Mouse (Mus musculus) heart, adult 9 months (tissue): ENCODE results near the gene Ppm1l.

Experiments
- DNase-seq, 2 experiments: peaks; one replicate each; pipeline ENCODE4 v3.0.0; 2022; ENCODE audit warnings: low spot score in 2 of 2

Gene Ppm1l

DNA sequence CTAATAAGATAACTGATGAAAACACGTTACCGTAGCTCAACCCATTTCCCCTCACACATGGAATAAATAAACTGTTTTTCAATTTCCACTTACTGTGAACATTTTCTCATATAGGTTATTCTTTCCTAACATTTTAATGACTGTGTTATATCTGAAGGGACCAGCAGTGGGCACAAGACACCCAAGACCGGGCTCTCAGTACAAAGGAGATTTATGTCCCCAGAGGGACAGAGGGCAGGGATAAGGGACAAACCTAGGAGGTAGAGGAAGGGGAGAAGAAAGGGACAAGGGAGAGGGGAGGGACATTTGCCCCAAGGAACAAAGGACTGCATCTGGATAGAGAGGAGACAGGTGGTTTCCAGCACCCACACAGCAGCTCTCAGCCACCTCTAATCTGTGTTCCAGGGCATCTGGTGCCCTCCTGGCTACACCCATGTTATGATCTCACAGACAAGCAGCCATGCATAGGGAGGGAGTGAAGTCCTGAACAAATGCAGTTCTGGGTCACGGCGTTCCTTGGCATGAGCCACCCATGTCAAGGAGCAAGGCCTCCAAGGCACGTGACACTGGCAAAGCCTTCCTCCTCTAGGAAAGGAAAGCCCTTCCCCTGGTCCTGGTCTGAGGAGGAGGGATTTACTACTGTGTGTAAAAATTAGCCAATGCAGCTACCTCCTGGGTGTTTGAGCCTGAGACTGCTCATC, 174.5 kb downstream of the Ppm1l start:
- no peak for DNase-seq

GRCm38 (mm10) chr3:69494233-69495010, 177.8 kb downstream of the Ppm1l start:
- no peak for DNase-seq

GRCm38 (mm10) chr3:69497178-69497577, 180.5 kb downstream of the Ppm1l start:
- no peak for DNase-seq

- DNase-seq, result no peak
Measured at GRCm38 (mm10) chr3:69502009-69502408, 185.3 kb downstream of the Ppm1l start.

DNA sequence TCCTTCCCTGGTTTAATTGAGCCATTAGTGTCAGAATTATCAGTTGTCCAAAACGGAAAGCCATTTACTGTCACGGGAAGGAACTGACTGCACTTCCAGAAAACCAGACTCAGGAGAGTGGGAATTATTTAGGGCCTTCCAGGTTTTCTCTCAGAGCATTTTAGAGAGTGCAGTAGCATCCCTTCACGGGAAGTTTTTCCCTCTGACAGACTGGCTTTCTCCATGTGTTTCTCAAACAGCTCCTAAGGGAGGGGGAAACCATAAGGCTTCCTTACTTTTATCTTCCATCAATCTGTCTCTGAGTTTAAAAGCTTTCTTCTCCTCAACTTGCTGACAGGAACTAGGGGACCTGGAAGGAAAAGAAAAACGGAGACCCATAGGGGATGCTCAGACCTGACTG, 185.9 kb downstream of the Ppm1l start:
- no peak for DNase-seq

DNA sequence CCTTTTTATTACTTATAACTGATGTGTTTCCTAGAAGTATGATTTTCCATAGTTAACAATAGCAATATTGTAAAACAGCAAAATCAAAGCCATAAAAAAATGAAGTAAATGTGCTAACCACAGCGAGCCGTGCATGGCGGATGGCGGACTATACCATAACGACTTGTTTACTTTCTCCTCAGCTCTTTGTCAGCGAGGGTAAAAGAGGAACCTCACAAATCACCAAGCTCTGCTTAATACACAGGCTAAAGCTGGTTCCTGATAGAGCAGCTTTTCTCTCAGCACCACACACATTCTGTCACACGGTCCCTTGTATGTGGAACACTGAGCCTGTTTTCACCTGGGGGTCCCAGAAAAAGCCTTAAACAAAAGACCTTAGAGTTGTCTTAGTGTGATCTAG, 188.4 kb downstream of the Ppm1l start:
- no peak for DNase-seq

DNA sequence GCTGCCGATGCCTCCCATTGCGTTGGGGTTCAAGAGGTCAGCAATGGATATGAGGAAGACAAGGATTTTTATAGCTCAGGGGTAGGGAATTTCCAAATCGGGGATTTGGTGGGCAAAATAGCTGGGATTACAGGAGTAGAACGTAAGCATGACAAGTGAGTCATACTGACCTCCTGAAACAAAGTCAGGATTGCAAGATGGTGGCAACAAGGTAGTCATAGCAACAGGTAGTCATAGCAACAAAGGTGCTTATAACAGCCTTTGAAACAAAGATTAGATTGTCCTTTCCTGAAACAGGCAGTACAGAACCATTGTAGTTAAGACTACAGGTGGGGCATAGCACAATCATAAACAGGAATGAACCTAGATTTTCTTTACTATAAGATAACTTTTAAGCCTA, 189.7 kb downstream of the Ppm1l start:
- no peak for DNase-seq

DNA sequence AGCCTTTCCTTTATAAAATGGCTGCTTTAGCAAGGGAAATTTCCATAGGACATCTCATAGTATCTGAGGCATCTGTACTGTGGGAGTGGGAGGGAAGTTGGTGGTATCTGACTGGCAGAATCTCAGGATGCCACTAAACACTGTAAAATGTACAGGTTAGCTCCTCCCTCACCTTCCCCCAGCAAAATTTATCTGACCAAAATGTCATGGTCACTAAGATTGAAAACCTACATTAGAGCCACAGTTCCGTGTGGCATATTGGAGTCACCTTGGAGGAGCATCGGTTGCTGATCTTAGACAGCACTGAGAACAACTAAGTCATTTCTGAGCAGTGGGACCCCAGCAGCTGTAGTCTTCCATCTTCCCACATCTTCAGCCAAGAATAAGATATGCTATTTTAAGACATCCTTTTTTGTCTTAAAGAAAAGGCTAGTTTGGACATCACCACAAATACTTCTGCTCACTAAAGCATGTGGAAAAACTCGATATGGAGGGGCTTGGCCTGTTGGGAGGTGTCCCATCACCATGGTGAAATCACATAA, 192.8 kb downstream of the Ppm1l start:
- DNase-seq, result no peak

DNA sequence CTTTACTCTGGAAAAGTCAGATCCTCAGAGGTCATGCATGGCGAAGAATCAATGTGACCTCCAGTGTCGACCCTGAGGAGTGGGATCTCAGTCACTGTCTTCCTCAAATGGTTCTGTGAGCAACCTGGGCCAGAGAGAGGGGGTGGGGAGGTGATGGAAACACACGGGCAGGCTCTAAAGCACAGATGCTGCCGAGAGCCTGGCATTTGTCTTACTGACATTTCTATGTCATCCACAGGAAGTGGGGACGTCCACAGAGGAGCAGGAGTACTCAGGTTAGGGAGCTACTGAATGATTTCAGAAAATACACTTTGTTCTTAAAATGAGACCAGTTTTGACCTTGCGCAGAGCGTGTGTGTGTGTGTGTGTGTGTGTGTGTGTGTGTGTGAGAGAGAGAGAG, 195.2 kb downstream of the Ppm1l start:
- no peak for DNase-seq

GRCm38 (mm10) chr3:69512402-69512801, 195.7 kb downstream of the Ppm1l start:
- DNase-seq, result no peak

DNA sequence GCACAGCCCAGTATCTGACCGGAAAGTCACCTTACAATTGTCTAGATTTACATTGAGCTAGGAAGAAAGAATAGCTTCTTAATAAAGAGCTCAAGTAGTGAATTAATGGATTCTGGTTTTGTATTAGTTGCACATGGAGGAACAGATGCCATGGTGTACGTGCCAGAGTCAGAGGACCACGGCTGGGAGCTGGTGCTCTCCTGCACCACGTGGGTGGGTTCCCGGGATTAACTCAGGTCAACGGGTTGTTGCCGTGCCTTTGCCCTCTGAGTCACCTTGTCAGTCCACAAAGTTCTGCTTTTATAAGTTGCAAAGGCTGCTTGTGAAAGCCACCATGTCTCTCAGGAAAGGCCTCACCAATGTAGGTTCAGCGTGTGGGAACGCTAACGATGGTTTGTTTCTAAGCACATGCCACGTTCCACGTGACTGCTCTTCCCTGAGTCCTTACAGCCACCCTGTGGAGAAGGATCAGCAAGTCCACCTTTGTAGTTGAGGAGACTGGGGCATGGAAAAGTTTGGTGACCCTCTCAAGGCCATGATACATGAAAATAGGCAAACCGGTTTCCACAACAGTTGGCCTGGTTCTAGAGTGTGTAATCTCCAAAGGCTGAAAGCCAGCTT, 199.2 kb downstream of the Ppm1l start:
- DNase-seq, result no peak

DNA sequence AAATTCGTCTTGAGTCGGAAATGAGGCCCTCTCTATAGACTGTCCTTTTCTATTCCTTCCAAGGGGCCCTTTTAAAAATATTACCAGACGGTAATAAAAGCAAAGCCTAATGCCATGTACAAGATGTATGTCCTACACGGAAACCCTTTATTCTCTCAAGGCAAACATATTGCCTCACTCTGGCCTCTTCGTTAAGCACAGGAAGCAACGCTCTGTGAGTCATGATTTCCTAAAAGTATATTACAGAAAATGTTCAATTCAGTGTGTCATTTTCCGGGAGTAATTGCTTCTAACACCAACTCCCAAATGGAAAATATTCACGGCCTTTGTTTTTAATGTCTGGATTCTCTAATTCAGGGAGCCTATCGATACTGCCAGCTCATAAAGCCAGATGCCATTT, 202.5 kb downstream of the Ppm1l start:
- no peak for DNase-seq

DNA sequence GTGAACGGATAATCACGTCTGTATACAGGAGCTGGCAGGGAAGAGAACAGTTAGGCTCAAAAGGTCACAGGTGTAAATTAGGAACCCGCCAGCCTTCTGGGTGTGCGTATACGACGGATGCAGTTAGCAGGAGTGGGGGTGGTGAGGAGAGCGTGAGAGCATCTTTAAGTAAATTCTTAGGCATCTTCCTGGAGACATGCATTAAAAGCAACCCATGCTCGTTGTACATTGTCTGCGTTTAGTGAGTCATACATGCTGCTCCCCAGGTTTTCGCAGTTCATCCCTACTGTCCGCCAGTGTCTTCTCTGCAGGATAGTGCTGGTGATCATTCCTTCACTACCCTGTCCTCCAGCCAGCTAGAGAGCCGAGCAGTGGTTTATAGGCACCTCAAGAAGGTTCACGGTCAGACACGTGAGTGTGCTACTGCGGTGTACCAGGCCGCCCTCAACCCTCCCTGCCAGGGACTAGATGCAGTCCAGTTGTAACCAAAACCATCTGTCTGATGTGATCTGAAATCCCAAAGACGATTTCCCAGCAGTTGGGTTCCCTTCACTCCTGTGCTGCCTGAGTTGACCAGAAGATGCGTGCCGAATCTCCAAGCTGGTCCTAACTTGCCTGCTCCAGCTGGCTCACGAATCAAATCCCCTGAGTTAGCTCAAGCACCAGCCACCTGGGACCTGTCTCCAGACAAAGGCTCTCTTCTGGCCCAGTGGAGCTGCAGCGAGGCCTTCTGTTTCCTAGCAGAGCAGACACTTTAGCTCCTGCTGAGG, 203.3 kb downstream of the Ppm1l start:
- no peak for DNase-seq

DNA sequence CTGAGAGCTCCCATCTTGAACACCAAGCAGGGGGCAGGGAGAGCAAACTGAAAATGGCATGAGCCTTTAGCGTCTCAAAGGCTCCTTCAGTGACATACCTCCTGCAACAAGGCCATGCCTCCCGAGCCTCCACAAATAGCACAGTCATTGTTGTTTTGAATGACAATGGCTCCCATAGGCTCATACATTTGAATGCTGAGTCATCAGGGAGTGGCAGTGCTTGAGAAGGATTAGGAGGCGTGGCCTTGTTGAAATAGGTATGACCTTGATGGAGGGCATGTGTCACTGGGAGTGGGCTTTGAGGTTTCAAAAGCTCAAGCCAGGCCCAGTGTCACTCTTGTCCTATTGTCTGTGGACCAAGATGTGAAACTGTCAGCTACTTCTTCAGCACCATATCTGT, 205.6 kb downstream of the Ppm1l start:
- DNase-seq, result no peak

GRCm38 (mm10) chr3:69524356-69525071, 207.9 kb downstream of the Ppm1l start:
- no peak for DNase-seq

GRCm38 (mm10) chr3:69525072-69525529, 208.4 kb downstream of the Ppm1l start:
- no peak for DNase-seq

GRCm38 (mm10) chr3:69527384-69527783, 210.7 kb downstream of the Ppm1l start:
- DNase-seq, result no peak

DNA sequence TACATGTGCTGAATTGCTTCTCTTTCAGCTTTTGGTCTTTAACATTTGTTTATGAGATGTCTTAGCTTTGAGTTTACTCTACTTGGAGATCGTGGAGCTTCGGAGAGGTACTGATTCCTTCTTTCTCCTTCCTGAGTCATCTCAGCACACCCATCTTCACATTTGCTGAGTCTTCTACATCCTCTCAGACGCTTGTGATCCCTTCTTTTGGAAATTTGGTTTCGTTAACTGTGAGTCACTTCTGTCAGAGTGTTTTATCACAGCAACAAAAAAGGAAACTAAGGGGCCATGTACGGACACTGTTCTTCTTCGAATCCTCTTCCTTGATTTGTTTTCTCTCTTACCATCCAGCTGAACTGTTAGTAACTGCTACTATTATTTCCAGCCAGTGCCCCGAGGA, 212.9 kb downstream of the Ppm1l start:
- DNase-seq, result no peak

DNA sequence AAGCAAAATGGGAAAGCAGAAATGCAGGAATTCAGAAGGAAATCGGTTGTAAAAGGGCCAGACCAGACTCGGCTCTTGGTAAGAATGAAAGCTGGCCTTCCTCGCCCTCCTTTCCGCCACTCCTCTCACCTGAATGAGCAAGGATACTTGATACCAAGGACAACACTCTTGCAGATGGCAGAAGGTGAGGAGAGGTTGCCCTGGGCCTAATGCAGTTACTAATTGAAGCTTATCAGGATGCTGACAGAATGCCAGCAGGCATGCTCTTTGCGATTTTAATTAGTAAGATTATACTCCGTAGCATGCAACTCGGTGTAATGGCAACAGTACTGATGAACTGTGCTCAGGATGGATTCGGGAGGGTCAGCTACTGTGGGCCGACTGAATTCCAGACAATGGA, 214.8 kb downstream of the Ppm1l start:
- no peak for DNase-seq

DNA sequence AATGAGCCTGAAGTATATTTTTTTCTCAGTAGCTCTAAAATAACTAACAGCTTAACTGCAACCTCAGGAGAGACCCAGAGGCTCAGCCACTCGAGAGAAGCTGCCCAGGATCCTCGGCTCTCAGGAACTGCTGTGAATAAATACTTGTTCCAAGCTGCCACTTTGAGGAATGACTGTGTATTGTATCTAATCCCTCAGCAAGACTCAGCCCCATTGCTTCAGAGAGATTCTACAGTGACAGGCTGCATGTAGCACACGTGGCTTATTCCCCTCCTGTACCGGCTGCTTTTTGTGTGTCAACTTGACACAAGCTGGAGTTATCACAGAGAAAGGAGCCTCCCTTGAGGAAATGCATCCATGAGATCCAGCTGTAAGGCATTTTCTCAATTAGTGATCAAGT, 216.0 kb downstream of the Ppm1l start:
- DNase-seq, result no peak

GRCm38 (mm10) chr3:69535486-69535885, 218.8 kb downstream of the Ppm1l start:
- DNase-seq, result no peak
